Mouse (Mus musculus) forebrain, embryonic 10.5 days (tissue): Measurements from ENCODE around the gene Prr36. TPM values are rescaled to one million over a fixed set of nuclear protein-coding genes. Genes with fewer than 3 reads are reported as not detected.

Source experiments
- DNase-seq: peaks from one replicate; pipeline ENCODE4 v3.0.0-alpha.2; 2017; ENCODE audit warnings: low spot score; ENCODE audit errors: extremely low spot score
- H3K27ac ChIP-seq: fragments of 300-500 bp; sonication (generic); 2 replicates; pipeline ENCODE4 v1.5.1; 2016; ENCODE audit warnings: mild to moderate bottlenecking
- H3K27me3 ChIP-seq: fragments of 300-500 bp; sonication (generic); 2 replicates; pipeline ENCODE4 v1.6.1; 2016; ENCODE audit warnings: mild to moderate bottlenecking; ENCODE audit not compliant: poor library complexity, severe bottlenecking
- H3K36me3 ChIP-seq: fragments of 300-500 bp; sonication (generic); replicated peaks from 2 replicates; pipeline ENCODE4 v1.6.1; 2016; ENCODE audit warnings: mild to moderate bottlenecking, moderate library complexity
- H3K4me1 ChIP-seq: fragments of 300-500 bp; sonication (generic); 2 replicates; pipeline ENCODE4 v1.6.1; 2016
- H3K4me3 ChIP-seq: fragments of 300-500 bp; sonication (generic); 2 replicates; pipeline ENCODE4 v1.5.1; 2016; ENCODE audit warnings: mild to moderate bottlenecking, moderate library complexity
- H3K9me3 ChIP-seq: fragments of 300-500 bp; sonication (generic); 2 replicates; pipeline ENCODE4 v1.6.1; 2016; ENCODE audit warnings: mild to moderate bottlenecking, moderate library complexity
- WGBS: fragments of 180-500 bp; shearing (Covaris S2); methylation state at CpG from one replicate; pipeline ENCODE4 v1.1.7; 2016; 5-methylcytosine and 5-hydroxymethylcytosine counted together
- polyA plus RNA-seq: library from polyadenylated mRNA; unstranded; fragments of >200 nt; fragmentation: Nextera tagmentation; extraction: Ambion mirVana; gene quantifications from 2 replicates; pipeline ENCODE4 v1.2.1, GENCODE M21; 2016

The Prr36 gene
- polyA plus RNA-seq, 1 experiment from 2014 or later, result 18.3 TPM

DNA sequence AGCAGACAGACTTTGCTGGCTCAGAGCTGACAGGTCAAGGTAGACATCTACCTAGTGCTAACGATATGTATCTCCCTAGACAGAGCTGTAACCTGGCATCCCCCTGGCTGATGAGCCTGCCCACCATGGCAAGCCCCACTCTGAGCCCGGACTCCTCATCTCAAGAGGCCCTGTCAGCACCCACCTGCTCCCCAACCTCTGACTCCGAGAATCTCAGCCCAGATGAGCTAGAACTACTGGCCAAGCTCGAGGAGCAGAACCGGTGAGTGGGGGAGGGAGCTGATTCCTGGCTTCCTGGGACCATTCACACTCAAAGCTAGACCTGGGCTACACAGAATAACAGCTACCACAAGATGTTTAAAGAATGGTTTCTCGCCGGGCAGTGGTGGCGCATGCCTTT, 33.9 kb downstream of the Prr36 start:
- peaks cover 14% of the 10 kb centered on the region for H3K36me3 ChIP-seq
- H3K4me3 ChIP-seq, result no peak overlapping the region
- H3K27me3 ChIP-seq, result no peaks in the 10 kb centered on the region
- DNase-seq, result no peak
- H3K4me1 ChIP-seq, result no peaks in the 10 kb centered on the region
- H3K27ac ChIP-seq, result no peak overlapping the region
- WGBS, result 84% methylated on average over 8 of the region's 8 CpGs
- no peaks in the 10 kb centered on the region for H3K9me3 ChIP-seq

- H3K27me3 ChIP-seq, result no peaks in the 10 kb centered on the region; the same call in 1 of the 2 replicates
- no peaks in the 10 kb centered on the region for H3K4me1 ChIP-seq
- no peak overlapping the region for H3K27ac ChIP-seq
- DNase-seq, result no peak
- no peak overlapping the region for H3K4me3 ChIP-seq
- H3K36me3 ChIP-seq, result no peaks in the 10 kb centered on the region
- H3K9me3 ChIP-seq, result no peaks in the 10 kb centered on the region
- 71% methylated on average over 2 of the region's 2 CpGs for WGBS
These were observed 43.2 kb downstream of the Prr36 start for GRCm38 (mm10) chr8:4174018-4174417.

DNA sequence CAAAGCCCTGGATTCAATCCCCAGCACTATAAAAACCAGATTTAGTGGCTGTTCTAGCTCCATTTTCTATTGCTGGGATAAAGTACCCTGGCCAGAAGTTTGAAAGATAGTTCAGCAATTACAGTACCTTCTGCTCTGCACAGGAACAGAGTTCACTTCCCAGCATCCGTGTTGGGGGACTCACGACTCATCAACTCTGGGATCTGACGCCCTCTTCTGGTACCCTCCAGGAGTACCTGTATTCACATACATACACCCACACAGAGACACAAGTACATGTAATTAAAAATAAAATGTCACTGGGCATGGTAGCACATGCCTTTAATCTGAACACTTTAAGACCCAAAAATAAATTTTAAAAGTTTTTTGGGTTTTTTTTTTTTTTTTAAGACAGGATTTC, 44.8 kb downstream of the Prr36 start:
- 66% methylated on average over 3 of the region's 3 CpGs for WGBS
- H3K9me3 ChIP-seq, result no peaks in the 10 kb centered on the region
- DNase-seq, result no peak
- no peak overlapping the region for H3K27ac ChIP-seq
- no peaks in the 10 kb centered on the region for H3K36me3 ChIP-seq
- H3K27me3 ChIP-seq, result peaks cover under 1% of the 10 kb centered on the region; the same call in 1 of the 2 replicates
- H3K4me3 ChIP-seq, result no peak overlapping the region
- no peaks in the 10 kb centered on the region for H3K4me1 ChIP-seq

- no peak for DNase-seq
- Histone ChIP-seq H3K27ac (no peak overlapping the region), H3K36me3 (no peaks in the 10 kb centered on the region), H3K4me3 (no peak overlapping the region), H3K4me1 (peaks cover 13% of the 10 kb centered on the region), H3K27me3 (peaks cover 4% of the 10 kb centered on the region; the same call in 1 of the 2 replicates), H3K9me3 (no peaks in the 10 kb centered on the region)
- WGBS, result 94% methylated on average over 1 of the region's 1 CpGs
These were observed 49.3 kb downstream of the Prr36 start for GRCm38 (mm10) chr8:4167918-4168317.

DNA sequence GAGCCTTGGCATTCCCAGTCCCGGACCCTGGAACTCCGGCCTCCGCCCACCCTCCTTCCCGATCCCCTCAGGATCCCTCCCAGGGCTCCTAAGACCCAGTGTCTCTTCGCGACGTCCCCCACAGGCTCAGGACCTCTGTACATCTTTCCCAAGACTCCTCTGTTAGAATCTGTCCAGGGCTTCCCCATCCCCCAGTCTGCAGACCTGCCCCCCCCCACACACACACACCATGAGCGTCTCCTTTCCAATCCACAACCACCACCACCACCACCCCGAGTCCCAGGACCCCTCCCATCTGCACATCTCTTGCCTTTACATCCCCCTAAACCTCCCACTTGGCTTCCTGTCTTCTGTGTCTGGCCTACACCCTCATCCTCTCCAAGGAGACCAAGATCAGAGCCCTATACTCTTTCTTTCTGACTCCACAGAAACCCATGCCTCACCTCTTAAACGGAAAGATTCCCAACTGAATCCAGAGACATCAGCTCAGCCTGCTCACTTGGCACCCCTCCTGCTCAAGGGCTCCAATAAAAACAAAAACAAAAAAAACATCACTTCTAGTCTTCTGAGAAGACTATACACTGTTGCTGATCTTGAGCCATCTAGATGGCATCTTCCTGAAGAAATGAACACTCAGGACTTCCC, 50.3 kb downstream of the Prr36 start:
- no peaks in the 10 kb centered on the region for H3K36me3 ChIP-seq
- H3K27ac ChIP-seq, result peak overlapping the region; percentile 82
- peak overlapping the region; percentile 77 for H3K4me3 ChIP-seq
- H3K4me1 ChIP-seq, result peaks cover 13% of the 10 kb centered on the region
- H3K9me3 ChIP-seq, result no peaks in the 10 kb centered on the region
- H3K27me3 ChIP-seq, result peaks cover 4% of the 10 kb centered on the region; the same call in 1 of the 2 replicates
- WGBS, result 13% methylated on average over 10 of the region's 10 CpGs
- no peak for DNase-seq

DNA sequence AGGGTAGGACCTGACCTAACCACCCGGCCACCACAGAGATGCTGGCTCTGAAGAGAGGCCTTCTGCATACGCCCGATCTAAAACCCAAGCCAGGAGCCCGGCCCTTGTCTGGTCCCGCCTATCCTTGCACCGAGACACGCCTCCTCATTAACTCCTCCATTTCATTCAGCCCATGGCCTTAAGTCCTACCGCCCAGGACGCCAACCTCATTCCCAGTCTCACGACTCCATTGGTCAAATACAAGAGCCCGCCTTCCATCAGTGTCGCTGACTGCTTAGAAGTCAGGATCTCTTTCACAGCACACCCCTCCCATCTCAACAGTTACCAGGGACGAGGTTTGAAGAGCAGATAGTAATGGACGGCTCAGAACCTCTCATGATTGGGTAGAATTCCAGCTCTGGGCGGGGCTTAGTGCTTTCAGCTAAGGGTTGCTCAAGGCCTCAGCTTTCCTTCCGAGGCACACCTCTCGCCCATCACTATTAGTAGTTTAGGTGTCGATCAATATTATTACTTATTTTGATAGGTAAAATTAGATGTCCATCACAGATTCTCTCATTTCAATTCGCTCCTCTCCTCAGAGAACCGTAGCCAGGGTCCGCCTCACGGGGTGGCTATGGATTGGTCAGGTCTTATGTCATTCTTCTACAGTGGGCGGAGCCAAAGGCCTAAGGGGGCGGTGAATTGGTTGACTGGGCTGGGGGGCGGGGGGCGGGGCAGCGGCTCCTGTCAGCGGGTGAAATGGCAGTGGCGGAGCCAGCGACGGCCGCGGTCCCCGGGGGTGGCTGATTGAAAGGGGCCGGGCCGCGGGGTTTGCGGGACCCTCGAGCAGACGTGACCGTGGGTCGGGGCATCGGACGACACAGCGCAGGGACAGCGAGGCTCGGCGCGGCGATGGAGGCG, 51.2 kb downstream of the Prr36 start, which contains the start of gene Evi5l:
Evi5l (plus strand) TSS at position 716 of the 900 bp plus-strand sequence.
- WGBS, result under 1% methylated on average over 50 of the region's 51 CpGs
- peaks cover 4% of the 10 kb centered on the region; the same call in 1 of the 2 replicates for H3K27me3 ChIP-seq
- peak; percentile 94 for DNase-seq
- H3K36me3 ChIP-seq, result no peaks in the 10 kb centered on the region
- peak within 1 kb of the TSS; percentile 84 for H3K27ac ChIP-seq
- H3K4me3 ChIP-seq, result peak within 1 kb of the TSS; percentile 77
- peaks cover 13% of the 10 kb centered on the region for H3K4me1 ChIP-seq
- no peaks in the 10 kb centered on the region for H3K9me3 ChIP-seq

- Histone ChIP-seq H3K9me3 (no peaks in the 10 kb centered on the region), H3K4me1 (peaks cover 13% of the 10 kb centered on the region), H3K27me3 (peaks cover 4% of the 10 kb centered on the region; the same call in 1 of the 2 replicates), H3K4me3 (peak overlapping the region; percentile 77), H3K27ac (peak overlapping the region; percentile 84), H3K36me3 (no peaks in the 10 kb centered on the region)
- DNase-seq, result no peak
- 7% methylated on average over 13 of the region's 13 CpGs for WGBS
These were observed 51.9 kb downstream of the Prr36 start for GRCm38 (mm10) chr8:4165176-4165851.

DNA sequence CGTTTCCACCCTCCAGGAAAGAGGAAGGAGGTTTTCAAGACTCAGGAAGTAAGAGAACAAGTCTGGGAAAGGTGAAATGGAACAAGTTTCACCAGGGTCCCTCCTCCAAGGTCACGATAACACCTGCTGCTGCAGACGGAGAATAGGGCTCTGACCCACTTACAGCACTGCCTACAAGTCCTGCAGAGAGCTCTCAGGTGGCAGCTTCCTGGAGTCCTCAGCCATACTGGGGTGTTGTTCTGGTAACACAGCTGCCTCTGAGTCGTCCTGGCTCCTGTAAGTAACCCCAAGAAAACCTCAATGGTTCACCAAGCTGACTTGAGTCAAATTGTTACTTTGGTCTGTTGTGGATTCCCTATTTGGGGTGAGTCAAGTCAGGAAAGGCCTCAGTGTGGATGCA, 54.5 kb downstream of the Prr36 start:
- 66% methylated on average over 4 of the region's 4 CpGs for WGBS

More for the DNA sequence above, 54.5 kb downstream of the Prr36 start:
- no peak for DNase-seq
- Histone ChIP-seq H3K36me3 (no peaks in the 10 kb centered on the region), H3K27ac (no peak overlapping the region), H3K4me1 (peaks cover 13% of the 10 kb centered on the region), H3K9me3 (no peaks in the 10 kb centered on the region), H3K4me3 (no peak overlapping the region), H3K27me3 (0 out of 2 replicates have a peak, but pooled peaks cover 4% of the 10 kb centered on the region)

Other genes starting within 250 kb of the Prr36 start
- not detected in 2 replicates for gene Cd209f, start 111.6 kb downstream of the Prr36 start, polyA plus RNA-seq
- not detected in 2 replicates for gene Cd209g, start 83.4 kb downstream of the Prr36 start, polyA plus RNA-seq
- 17.8 and 21.9 TPM in 2 replicates for gene Evi5l, start 50.9 kb downstream of the Prr36 start, polyA plus RNA-seq
- 0.12 and 0.22 TPM in 2 replicates for gene Lrrc8e, start 9.4 kb upstream of the Prr36 start, polyA plus RNA-seq
- 29.9 and 31.4 TPM in 2 replicates for gene Map2k7, start 21.3 kb upstream of the Prr36 start, polyA plus RNA-seq
- 0.70 and 0.81 TPM in 2 replicates for gene Gm49320, start 21.4 kb upstream of the Prr36 start, polyA plus RNA-seq
- 2.5 and 4.1 TPM in 2 replicates for gene Tgfbr3l, start 30.8 kb upstream of the Prr36 start, polyA plus RNA-seq
- gene Snapc2, start 35.6 kb upstream of the Prr36 start, polyA plus RNA-seq, result 64.0 and 64.7 TPM in 2 replicates
- 111 and 120 TPM in 2 replicates for gene Ctxn1, start 41.8 kb upstream of the Prr36 start, polyA plus RNA-seq
- 69.8 and 70.2 TPM in 2 replicates for gene Timm44, start 58.5 kb upstream of the Prr36 start, polyA plus RNA-seq
- 23.6 and 26.4 TPM in 2 replicates for gene Ccl25, start 107.8 kb upstream of the Prr36 start, polyA plus RNA-seq
- 354 and 371 TPM in 2 replicates for gene Elavl1, start 108.0 kb upstream of the Prr36 start, polyA plus RNA-seq